Mouse (Mus musculus) kidney, adult 11 months (tissue): ENCODE measurements around the gene Fibcd1.

ENCODE experiments used
- DNase-seq: peaks from one replicate; pipeline ENCODE4 v3.0.0; 2022

The Fibcd1 gene

DNA sequence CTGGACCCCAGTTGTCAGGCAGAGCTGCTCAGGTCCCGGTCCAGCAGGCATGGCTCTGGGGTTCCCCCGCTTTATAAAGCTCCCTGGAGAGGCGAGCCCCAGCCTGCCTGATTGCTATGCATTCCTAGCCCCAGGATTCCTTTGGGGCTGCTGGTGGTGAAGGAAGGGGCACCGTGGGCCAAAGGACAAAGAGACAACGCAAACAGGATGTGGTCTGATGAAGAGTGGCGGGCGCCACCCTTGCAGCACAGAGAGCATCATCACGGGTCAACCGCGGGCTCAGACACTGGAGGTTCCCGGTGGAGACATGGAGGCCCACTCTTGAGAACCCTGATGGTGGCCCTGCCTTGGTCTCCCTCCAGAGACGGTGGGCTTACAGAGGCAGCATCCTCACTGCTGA, 35.4 kb downstream of the Fibcd1 start, which contains the start of gene Qrfp:
Gene Qrfp, minus strand, starts transcription at position 137 of the 400 bp plus-strand sequence.
- no peak for DNase-seq

DNA sequence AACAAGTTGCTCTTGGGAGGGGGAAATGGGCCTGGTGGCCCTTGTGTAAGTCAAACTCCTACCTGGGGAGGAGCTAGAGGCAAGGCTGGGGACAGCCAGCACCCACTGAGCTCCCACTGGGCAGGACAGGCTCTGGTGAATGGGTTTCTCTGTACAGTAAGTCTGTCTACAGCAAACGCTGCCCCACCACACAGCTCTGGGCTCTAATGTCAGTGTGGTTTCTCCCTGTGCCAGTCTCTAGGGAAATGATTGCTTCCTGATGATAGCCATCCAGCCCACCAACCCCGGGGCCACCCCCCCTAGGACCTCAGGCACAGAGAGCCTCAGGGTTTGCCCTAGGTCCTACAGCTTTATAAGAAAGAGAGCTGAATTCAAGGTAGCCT, 36.5 kb downstream of the Fibcd1 start:
- DNase-seq = no peak

DNA sequence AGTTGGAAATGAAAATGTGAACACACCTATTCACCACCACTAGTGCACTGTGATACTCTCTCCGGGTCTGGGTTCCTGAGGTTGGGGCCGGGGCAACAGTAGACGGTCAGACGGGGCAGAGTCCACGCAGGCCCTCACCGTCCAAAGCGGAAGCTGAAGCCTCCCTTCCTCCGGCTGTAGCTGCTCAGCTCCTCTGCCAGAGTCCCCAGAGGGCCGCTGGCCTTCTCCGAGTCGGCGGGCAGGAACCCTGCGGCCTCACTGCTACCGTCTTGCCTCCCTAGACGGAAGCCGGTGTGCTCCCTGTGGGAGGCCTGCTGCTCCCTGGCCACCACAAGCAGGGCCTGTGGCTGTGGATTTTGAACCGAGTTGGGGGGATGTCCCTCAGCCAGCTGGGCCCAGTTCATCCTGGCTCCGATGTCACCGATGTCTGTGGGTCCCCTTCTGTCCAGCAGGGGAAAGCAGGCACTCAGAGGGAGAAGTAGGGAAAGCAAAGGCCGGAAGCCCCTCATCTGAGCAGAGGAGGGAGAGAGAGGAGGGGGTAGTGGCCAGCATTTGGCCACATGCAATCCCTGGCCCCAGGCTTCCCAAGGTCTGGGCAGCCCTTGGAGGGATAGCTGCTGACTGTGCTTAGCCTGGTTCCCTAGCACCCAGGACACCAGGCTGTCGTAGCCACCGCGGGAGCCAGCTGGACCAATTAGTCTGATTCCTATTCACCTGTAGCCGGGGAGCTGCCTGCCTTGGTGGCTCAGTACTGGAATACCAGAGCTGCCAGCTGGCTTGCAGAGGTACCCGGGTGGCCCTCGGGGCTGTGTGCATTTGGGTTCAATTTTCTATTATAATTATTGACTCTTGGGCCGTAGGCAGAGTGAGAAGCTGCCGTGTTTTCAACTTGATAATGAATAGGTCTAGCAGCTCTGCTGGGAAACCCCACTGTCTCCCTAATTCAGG, 37.1 kb downstream of the Fibcd1 start:
- no peak for DNase-seq

DNA sequence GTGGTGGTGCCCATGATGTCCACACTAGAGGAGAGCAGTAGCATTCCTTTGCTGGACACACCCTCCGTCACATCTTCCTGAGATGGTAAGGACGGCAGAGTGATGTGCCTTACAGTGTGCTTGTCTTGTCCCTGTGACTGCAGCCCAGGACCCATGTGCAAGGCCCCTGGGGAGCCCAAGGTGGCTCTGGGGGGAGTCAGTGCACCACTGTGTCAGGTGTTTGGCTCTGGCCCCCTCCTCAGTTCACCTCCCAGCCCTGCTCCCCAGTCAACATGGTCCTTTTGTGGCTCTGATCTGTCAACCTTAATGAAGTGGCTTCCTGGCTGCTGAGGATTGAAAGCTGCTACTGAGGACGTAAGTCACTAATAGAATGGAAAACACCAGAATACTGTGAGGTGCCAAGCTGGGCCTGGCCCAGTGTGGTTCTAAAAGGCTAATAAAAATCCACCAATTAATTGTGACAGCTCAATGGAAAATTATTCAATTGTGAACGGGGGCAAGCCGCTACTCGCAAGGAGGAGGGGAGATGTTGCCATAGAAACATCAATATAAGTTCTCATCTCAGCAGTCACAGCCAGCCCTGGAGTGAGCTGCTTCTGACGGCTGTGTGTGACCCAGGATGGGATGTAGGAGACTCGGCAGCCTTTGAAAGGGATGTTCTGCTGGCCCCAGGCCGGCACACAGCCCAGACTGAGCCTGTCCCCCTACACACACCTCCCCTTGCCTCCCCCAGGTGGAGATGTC, 39.0 kb downstream of the Fibcd1 start:
- DNase-seq = no peak

DNA sequence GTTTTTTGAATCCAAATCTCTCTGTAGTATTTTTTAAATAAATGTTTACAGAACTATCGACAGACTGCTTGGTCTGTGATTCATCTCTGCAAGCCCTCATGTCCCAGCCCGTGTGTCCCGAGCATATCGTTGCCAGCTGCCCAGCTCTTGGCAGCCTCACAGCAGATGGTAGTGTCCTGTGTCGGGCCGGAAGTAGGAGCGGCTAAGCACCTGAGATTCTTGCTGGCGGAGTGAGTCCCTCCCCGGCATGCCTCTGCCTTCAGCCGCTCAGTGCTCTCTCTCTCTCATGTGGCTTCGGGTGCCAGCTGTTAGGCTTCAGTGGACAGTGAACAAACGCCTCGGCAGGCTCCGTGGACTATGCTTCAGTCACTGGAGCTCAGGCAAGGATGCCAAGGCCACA, 42.3 kb downstream of the Fibcd1 start:
- peak; percentile 62 for DNase-seq

DNA sequence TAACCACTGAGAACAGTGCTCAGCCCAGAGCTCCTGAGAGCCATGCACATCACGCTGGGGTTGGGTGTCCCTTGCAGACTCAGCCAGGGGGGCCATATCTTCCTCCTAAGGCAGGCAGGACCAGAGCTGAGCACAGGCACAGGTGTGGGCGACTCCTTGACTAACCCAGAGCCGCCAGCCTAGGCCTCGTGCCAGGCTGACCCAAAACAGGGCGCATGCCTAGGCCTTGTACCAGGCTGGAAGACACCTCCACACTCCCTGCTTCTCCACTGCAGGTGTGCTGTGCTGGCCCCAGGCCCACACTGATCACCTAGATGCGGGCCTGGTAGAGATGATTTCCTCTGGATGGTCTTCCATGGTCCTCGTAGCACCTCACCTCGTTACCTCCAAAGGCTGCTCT, 43.0 kb downstream of the Fibcd1 start:
- no peak for DNase-seq

DNA sequence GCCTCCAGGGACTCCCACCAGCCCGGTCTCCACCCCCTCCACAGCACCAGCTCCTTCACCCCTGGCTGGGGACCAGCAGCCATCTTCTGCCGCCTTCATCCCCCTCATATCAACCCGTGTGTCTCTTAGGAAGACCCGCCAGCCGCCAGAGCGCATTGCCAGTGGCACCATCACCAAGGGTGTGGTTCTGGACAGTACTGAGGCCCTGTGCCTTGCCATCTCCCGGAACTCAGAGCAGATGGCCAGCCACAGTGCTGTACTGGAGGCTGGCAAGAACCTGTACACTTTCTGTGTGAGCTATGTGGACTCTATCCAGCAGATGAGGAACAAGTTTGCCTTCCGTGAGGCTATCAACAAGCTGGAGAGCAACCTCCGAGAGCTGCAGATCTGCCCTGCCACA, 44.4 kb downstream of the Fibcd1 start:
- DNase-seq = no peak

DNA sequence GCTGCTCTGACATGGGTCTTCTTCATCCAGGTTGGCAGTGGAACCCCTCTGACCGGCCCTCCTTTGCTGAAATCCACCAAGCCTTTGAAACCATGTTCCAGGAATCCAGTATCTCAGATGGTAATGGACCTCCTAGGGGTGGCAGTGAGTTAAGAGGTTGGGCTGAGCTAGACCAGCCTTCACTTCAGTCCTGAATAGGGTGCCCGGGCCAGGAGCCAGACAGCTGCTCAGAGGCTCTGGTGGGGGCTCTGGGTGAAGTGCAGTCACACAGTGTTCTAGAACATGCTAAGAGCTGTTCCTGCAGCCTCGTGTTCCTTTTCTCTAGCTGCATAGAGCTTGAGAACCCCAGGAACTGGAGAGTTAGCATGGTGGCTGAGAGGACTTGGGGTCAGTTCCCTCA, 48.9 kb downstream of the Fibcd1 start:
- DNase-seq = no peak

DNA sequence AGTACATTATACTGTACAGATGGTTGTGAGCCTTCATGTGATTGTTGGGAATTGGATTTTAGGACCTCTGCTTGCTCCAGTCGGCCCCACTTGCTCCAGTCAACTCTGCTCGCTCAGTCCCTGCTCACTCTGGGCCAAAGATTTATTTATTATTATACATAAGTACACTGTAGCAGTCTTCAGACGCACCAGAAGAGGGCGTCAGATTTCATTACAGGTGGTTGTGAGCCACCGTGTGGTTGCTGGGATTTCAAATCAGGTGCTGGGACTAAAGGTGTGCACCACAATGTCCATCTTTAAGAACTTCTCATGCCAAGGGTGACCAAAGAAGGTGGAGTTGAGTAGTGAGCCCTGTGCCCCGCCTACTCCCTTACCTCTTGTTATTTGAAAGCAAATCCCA, 53.2 kb downstream of the Fibcd1 start:
- DNase-seq = no peak

DNA sequence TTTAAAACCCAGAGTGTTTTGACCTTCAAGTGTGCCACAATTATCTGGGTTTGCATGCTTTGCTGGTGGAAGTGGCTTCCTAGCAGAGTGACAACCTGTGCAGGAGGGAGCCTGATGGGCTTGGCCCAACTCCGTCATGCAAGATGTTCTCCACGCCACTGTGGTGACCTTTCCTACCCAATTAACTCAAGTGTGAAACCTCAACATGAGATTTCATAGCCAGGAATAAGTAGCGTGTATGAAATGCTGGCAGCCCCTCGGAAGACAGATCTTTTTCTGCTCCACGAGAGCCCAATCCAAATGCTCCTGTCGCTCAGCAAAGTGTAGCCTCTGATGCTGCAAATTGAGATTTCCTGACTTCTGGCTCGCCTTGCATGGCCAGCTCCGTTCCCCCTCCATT, 54.5 kb downstream of the Fibcd1 start:
- no peak for DNase-seq

DNA sequence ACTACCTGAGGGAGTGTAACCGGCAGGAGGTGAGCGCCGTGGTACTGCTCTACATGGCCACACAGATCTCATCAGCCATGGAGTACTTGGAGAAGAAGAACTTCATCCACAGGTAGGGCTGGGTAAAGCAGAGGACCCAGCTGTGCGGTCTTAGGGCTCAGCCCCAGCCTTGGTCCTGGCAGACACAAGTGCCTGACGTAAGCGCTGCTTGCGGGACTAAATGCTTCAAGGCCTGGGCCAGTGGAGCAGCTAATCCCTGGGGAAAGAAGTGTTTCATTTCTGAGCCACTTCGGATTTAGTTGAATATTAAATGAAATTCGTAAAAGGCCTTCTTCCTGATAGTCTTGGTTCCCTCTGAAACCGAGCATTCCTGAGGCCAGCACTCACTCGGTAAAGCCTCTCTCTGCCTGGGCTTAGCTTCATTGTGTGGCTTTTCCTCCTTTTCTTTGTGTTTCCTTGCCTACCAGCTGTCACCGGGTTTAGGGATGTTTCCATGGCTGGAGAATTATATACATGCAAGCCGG, 55.0 kb downstream of the Fibcd1 start:
- peak; percentile 43 for DNase-seq

DNA sequence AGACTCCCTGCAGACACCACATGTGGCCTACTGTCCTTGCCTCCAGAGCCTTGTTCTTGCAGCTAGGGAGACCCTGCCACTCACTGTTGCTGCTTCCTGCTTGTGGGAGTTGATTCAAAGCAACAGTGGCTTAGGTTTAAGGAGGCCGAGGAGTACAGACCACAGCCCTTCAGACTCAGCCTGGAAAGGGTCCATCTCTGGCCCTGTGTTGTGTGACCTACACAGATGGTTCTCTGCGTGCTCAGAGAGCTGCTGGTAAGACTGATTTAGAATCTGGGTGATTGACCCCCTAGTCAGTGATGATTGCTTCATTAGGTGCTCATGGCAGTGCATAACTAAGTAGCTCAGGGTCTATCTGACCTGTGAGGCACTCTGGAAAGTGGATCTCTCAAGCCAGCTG, 56.6 kb downstream of the Fibcd1 start:
- DNase-seq = no peak

DNA sequence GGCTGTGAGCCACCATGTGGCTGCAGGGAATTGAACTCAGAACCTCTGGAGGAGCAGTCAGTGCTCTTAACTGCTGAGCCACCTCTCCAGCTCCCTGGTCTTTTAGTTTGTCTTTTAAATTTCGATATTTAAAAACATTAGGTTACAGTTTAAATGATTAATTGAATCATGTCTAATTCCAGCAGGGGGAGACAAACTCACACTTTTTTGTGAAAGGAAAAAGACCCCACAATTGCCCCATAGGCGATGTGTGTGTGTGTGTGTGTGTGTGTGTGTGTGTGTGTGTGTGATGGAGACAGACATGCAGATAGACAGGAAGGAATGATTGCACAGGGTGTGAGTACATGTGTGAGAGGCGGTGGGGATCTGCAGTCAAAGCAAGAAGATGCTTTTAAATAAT, 57.6 kb downstream of the Fibcd1 start:
- no peak for DNase-seq

DNA sequence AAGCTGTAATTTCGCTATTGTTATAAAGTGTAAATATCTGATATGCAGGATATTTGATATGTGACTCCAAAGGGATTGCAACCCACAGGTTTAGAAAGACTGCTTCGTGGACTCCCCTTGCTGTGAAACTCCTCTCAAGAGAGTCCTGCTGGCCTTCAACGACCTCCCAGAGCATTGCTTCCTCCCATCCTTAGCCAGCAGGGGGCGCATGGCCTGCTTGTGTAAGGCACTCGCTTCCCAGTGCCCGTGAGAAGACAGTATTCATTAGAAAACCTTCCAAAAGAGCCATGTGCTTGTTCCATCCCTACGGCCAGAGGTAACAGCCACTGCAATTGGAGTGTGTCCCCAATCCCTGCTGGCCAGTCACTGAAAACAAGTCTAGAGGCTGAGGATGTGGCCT, 58.8 kb downstream of the Fibcd1 start:
- peak; percentile 52 for DNase-seq

DNA sequence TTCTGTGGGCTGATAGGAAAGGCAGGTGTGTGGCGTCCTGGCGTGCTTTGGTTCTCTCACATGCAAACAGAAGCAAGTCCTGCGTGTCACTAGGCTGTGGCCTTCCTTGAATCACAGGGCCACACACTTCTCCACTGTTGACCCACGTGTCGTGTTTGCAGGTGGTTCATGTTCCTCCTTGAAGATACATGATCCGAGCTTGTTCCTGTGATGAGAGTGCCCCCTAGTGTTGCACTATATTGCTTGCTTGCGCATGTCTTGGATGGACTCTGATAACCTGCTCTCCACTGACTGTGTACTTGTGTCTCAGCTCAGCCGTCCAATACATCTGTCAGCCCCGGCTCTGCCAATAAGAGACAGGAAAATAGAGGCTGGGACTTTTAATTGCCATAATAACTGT, 60.7 kb downstream of the Fibcd1 start:
- peak; percentile 82 for DNase-seq

DNA sequence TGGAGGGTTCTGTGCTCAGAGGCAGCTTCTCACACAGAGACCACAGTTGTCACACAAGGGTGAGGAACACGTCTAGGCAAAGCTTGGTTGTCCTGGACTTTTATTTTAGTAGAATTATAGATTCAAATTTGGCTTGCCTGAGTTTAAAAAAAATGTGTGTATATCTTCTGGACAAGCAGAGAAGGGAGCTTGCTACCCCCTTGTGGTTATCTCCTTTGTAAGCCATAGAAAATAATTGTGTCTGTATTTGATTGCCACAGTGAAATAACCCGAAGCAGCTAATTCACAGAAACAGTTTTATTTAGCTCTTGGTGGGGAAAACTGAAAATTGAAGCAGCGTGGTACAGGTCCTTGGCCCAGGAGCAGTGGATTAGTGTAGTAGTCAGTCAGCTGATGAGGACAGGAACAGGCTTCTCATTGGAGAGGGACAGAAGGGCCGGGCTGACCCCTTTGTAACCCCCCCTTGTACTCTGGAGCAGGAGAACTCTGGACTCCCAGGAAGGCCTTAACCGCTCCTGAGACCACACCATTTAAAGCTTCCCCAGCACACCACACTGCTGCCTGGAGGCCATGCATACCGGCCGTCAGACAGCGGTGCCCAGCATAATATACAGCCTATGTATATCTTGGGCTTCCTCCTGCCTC, 62.7 kb downstream of the Fibcd1 start:
- DNase-seq = peak; percentile 75

DNA sequence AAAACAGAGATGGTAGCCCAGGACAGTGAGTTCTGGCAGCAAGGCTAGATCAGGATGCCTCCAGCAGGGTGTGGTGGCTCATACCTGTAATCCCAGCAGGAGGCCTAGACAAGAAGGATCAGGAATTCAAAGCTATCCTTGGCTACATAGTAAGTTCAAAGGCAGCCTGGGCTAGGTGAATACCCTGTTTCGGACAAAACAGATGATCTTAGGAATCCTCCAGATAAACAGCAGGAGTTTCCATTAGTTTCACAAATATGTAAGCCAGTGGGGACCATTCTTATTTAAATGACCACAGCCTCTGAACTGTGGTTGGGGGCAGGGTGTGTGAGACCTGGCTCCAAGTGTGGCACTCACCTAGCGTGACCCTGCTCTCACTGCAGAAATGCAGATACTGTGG, 66.5 kb downstream of the Fibcd1 start:
- no peak for DNase-seq

DNA sequence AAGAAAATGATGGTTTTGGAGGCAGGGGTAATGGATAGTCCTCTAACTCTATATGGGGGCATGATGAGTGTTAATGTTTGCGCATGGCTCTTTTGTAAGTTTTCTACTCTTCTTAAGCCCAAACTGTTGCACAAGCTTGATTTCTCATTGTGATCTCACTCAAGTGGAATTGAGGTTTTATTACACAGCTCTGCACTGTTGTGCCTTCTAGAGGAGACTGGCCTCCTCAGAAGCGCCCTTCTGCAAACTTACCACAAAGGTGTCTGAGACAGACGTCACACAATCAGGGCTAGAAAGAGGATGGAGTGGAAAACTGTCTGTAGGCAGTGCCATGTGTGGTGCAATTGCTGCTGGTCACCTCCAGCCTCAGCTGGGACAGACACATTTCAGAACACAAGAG, 69.3 kb downstream of the Fibcd1 start:
- no peak for DNase-seq

DNA sequence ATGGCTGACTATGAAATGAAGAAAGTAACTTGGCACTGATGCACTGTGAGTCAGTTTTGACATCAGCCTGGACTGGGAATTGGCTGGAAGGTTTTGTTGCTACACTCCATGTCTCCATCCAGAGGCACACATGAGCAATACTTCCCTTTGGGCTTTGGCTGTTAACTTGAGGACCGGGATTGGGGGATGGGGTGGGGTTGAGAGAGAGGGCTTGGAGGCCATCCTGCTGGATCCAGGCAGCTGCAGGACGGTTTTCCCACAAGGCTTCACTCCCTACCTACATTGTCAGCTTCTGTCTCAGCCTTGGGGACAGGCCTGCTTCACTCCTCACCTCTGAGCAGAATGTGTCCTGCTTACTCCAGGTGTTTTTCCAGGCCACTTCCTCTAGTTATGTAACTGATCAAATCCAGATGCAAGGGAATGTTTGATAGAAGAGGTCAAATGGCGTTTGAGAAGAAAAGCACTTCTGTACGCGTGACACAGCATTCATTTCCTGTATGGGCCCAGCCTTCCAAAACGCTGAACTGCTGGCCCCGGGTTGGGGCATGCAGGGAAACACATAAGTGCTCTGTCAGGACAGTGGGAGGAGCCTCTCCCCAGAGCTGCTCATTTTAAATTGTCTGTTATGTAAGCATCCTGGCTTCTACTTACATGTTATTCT, 74.9 kb downstream of the Fibcd1 start:
- DNase-seq = peak; percentile 91

DNA sequence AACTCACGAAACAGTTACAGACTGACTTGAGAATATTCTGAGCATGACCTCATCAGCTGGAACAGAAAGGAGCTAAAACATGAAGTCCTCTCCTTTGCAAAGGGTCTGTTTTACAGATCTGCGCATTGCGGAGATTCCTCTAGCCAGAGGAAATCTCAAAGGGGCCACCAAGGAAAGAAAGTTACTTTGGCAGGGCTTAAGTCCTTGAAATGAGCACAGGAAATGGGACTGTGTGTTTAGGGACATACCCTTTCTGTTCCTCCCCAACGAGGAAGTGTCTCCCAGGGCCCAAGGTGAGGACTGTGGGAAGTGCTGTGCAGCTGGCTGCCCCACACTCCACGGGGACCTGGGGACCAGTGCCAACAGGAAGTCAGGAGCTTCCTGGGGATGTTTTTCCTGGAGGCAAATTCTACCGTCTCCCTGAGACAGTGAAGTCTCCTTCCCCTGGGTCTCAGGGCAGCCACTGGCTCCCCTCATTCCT, 76.1 kb downstream of the Fibcd1 start:
- peak; percentile 80 for DNase-seq

DNA sequence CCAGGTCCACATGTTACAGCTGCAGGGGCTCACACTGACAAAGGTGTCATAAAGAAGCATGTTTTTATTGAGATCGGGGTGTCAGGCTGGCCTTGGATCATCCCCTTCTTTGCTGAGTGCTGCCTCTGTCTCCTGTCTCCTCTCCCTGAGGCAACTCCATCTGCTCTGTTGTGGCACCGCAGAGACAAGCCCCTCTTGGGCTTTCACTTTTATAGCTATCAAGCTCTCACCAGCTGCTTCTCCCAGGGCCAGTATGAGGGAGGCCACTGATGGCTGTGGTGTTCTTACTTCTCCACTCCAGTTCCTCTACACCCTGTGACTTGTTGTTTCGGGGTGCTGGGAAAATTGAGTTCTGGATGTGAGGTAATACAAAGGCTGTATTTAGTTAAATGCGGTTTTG, 76.7 kb downstream of the Fibcd1 start:
- DNase-seq = no peak

DNA sequence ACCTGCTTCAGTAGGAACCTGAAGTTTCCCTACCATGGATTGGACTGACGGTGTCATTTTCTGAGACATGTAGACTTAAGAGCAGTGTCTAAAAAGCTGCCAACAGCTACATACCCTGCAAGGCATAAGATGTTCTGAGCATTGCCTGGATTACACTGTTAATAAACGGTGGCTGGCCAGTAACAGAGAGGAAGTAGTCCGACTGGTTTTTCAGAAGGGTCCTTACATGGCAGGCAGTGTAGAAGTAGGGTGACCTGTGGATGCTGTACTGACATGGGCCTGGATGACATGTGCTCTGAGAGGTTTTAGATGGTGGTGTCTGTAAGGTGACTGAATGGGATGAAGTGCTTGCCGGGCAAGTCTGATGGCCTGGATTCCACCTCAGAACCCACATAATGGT, 78.0 kb downstream of the Fibcd1 start:
- no peak for DNase-seq

DNA sequence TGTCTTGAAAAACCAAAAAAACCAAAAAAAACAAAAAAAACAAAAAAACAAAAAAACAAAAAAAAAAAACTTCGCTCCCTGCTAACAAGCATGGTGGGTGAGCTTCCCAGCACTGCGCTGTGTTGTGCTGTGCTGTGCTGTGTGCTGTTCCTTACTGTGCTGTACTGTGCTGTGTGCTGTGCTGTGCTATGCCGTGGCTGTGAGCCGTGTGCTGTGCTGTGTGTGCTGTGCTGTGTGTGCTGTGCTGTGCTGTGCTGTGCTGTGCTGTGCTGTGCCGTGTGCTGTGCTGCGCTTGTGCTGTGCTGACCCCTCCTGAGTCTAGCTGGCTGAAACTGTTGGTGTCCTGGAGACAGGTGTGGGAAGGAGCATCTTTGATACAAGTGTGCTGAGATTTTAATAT, 78.7 kb downstream of the Fibcd1 start:
- DNase-seq = no peak
